Mouse (Mus musculus): ENCODE measurements around the gene Steap3.

Steap3 gene

DNA sequence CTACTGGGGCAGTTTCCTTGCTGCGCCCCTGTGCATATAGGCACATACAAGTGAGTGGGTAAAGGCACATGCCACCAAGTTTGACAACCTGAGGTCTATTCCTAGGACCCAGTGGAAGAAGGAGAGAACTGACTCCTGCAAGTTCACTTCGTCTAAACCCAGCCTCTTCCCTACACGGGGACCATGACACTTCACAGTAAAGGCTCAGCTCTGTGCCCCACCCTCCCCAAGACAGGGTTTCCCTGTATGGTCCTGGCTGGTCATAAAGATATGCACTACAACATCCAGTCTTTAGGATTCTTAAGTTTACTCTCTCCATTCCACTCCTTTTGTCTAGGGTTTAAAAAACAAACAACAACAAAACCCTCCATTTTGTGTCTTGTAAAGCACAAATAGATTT lies 21.9 kb downstream of the Steap3 start:
- DNase-seq (ENCODE audit: low spot score), result no peak

DNA sequence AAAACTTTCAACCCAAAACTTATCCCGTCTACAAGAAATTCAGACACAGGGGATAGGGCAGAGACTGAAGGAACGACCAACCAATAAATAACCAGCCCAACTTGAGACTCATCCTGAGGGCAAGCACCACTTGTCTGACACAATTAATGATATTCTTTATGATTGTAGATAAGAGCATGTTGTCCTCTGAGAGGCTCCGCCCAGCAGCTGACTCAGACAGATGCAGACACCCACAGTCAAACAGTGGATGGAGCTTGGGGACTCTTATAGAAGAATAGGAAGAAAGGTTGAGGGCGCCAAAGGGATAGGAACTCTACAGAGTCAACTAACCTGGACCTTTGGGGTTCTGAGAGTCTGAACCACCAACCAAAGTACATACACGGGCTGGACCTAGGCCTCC lies 22.7 kb downstream of the Steap3 start:
- no peak for DNase-seq (ENCODE audit: low spot score)

DNA sequence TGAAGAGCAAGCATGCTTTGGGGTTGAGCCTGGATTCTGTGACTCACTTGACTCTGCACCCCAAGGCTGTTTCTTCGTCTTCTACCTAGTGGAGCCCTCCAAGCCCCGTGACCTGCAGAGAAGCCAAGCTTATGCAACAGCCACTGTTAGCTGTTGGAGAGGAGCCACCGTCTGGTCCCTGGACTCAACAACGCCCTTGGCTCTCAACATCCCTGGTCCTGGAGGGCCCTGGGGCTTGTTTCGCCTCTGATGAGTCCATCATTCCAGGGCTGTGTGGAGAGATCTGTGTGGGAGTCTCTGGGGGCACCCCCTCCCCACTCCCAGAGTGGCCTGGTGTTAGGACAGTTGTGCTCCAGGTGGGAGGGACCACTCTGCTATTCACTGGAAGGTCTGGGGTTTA lies 24.3 kb downstream of the Steap3 start:
- DNase-seq (ENCODE audit: low spot score), result no peak

- no peak for DNase-seq (ENCODE audit: low spot score)
These were observed 25.2 kb downstream of the Steap3 start for GRCm38 (mm10) chr1:120247351-120247750.

GRCm38 (mm10) chr1:120246946-120247345 lies 25.6 kb downstream of the Steap3 start:
- no peak for DNase-seq (ENCODE audit: low spot score)

DNA sequence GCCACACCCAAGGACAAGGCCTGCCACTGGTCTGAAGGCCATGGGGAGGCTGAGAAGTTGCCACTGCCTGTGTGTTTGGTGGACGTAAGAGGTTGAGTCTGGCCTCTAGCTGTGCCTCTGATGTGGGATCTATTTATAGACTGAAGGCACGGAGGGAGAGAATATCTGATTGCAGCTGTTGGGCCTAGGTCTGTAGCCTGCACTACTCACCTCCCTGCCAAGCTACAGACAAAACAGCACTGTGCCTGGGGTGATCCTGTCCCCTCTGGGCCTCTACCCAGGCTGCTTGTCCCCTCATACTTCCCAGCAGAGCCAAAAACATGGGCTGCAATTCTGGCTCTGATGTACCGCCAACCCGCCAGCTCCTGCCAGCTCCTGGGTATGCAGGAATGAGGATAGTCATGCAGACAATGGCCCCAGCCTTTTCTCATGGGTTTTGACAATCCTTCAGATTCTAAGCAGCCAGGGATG lies 26.8 kb downstream of the Steap3 start:
- no peak for DNase-seq (ENCODE audit: low spot score)

DNA sequence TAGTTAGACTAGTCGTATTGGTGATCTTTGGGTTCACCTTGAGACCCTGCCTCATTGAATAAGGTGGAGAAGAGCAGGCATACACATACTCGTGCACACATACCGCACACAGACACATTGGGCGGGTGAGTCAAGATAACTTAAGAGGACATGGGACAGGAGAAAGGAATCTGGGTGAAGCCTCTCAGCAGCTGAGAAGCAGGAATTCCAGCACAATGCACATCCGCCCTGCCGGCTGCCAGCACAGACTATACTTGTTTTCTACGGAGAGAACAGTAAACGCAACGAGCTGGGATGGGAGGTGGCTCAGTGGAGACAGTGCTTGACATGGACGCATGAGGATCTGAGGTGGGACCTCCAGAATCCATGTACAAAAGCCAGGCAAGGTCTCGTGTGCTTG lies 27.9 kb downstream of the Steap3 start:
- no peak for DNase-seq (ENCODE audit: low spot score)

GRCm38 (mm10) chr1:120243987-120244386 lies 28.5 kb downstream of the Steap3 start:
- no peak for DNase-seq (ENCODE audit: low spot score)

GRCm38 (mm10) chr1:120237068-120237467 lies 35.4 kb downstream of the Steap3 start:
- DNase-seq (ENCODE audit: low spot score), result no peak

GRCm38 (mm10) chr1:120236424-120236823 lies 36.1 kb downstream of the Steap3 start:
- no peak for DNase-seq (ENCODE audit: low spot score)

GRCm38 (mm10) chr1:120235631-120236215 lies 36.8 kb downstream of the Steap3 start:
- no peak for DNase-seq (ENCODE audit: low spot score)

- no peak for DNase-seq (ENCODE audit: low spot score)
These were observed 40.3 kb downstream of the Steap3 start for GRCm38 (mm10) chr1:120232170-120232569.

- peak; percentile 74 for DNase-seq (ENCODE audit: low spot score)
These were observed 41.2 kb downstream of the Steap3 start for GRCm38 (mm10) chr1:120231334-120231733.

DNA sequence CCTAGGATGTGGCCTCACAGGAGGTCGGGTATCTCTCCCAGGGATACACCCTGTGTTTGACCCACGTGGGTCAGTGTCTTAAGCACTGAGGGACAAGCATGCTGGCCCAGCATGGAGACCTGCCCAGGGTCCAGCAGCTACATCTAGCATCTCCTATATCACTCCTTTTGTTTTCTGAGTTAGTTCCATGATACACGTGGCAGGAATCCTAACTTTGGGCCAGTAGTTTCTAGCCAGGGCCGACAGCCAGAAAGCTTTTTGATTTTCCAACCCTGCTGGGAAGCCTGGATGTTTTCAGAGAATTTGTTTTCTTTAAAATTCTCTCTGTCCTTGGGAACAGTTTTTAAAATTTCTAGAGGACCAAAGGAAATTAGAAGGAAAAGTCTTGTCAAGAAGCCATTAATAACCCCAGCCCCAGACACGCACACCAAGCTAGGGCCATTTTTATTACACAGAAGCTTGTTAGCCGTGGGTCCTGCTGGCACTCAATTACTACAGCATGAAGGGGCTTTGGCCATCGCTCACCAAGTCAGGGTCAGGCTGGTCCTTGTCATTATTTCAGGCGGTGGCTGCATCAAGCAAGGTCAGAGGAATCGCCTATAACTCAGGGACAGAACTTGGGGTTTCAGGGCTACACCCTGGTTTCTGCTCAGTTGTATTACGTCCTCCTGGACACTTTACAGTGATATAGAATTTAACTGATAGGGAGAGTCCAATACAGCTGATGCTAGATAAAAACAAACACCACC lies 42.6 kb downstream of the Steap3 start:
- DNase-seq (ENCODE audit: low spot score), result no peak

- DNase-seq (ENCODE audit: low spot score), result no peak
These were observed 48.9 kb downstream of the Steap3 start for GRCm38 (mm10) chr1:120223613-120224012.

DNA sequence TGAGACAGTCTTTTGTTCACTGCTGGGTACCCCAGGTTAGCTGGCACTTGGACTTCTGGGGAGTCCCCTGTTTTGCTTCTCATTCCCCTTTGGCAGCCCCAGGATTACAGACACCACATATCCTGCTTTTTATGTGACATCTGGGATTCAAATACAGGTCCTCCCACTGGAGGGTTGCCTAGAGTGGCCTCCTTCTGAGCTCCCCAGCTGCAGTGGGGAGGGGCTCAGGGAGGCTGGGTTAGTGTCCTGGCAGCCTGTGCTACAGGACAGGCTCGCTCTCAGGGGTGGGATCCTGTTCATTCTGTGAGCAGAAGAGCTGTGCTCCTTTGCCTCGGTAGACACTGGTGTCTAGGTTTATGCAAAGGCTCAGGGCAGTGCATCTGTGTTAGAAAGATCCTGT lies 51.2 kb downstream of the Steap3 start:
- DNase-seq (ENCODE audit: low spot score), result no peak

- no peak for DNase-seq (ENCODE audit: low spot score)
These were observed 51.7 kb downstream of the Steap3 start for GRCm38 (mm10) chr1:120220841-120221240.

GRCm38 (mm10) chr1:120208502-120209230 lies 63.8 kb downstream of the Steap3 start:
- DNase-seq (ENCODE audit: low spot score), result no peak

GRCm38 (mm10) chr1:120207568-120207967 lies 64.9 kb downstream of the Steap3 start:
- DNase-seq (ENCODE audit: low spot score), result no peak

DNA sequence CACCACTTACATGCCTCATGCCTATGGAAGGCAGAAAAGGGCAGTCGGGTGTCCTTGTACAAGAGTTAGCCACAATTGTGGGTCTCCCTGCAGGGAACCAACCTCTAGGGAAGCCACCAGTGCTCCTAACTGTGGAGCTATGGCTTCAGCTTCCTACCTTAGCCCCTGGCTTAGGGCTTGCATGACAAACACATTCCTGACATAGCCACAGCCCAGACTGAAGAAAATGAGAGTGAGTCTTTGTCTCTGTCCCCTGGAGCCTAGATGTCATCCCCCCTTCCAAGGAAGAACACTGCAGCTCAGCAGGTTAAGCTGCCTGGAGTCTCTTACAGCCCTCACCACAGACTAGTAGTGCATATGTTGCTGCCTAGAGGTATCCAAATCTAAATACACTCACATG lies 67.7 kb downstream of the Steap3 start:
- DNase-seq (ENCODE audit: low spot score), result no peak

DNA sequence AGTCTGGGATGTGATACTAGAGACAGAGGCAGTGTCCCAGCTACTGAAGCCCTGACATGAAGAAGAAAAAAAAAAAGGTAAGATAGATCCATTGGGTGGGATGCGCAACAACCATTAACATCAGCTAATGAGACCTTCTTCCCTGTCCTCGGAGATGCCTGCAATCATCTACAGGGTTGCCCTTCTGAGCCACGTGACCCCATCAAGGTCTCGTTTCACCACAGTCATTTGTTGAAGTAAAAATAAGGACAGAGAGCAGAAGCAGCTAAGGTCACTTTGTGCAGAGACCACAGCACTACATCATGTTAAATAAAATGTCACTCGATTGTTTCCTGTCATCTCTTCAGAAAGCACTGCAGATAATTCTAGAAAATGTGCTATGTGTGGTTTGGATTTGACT lies 68.7 kb downstream of the Steap3 start:
- DNase-seq (ENCODE audit: low spot score), result no peak

DNA sequence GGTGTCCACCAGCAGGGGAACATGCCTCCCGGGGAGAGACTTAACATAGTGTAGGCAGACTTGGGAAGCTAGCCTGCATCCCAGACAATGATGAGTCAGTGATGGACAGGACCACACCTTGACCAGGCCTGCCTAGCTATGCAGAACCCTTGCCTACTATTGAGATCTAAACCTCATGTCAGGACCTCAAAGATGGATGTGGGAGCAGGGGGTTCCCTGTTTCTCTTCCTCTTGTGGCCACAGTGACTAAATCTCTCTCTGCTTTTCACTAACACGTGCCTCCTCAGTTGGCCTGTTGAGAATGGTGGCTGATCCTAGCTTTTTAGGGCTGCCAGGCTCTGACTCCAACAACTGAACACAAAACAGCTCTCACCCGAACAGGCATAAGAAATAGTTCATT lies 70.0 kb downstream of the Steap3 start:
- no peak for DNase-seq (ENCODE audit: low spot score)

- DNase-seq (ENCODE audit: low spot score), result no peak
These were observed 73.6 kb downstream of the Steap3 start for GRCm38 (mm10) chr1:120198942-120199341.

Measured in embryo, embryonic 10 days (tissue).